Mouse (Mus musculus): ENCODE results near the gene Ap4m1. TPM values are rescaled to one million over a fixed set of nuclear protein-coding genes. Genes with fewer than 3 reads are reported as not detected.
A peak's percentile ranks its signal among the peaks of the same experiment; 100 is the strongest.

The Ap4m1 gene
- 10 to 100 TPM in 1 of 2 experiments, 1 to 10 TPM in 1; 7.6 to 10.1 TPM for total RNA-seq (2021)
- long read RNA-seq, experiment 1, partial matches to known transcripts: 1 of 4 reads
- long read RNA-seq, experiment 1, other reads (novel, unspliced or antisense): 2 of 4 reads
- long read RNA-seq, experiment 2, partial matches to known transcripts: 0 of 2 reads
- long read RNA-seq, experiment 2, other reads (novel, unspliced or antisense): 0 of 2 reads

DNA sequence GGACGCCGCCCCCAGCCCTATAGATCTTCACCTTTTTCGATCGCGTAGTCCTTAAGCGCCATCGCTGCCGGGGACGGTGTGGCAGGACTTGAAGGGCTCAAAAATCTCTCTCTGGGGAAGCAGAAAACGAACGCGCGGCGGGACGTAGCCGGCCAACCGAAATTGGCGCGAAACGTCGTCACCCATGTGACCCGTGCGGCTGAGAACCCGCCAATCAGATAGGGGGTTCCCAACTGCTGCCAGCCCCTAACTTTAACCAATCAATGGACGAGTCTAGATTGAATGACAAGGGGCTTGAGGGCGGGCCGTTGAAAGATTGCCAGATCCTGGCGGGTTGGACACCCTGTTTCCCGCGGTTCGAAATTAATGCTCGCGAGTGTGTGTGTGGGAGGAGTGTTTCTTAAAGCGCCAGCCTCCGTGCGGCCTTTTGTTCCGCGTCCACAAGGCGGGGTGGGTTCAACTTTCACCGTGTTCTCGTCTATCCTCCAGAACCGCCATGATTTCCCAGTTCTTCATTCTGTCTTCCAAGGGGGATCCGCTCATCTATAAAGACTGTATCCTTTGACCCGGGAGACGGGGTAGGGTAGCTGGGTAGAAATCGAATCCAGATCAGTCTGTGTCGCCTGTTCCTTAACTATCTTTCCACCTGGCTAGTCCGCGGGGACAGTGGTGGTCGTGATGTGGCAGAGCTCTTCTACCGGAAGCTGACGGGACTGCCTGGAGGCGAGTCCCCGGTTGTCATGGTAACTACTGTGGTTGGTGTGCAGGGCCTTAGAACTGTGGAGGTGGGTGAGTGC lies at the start of gene Ap4m1, which contains the start of gene Mcm7:
Gene Ap4m1 (plus strand): TSS at position 308 of the 797 bp plus-strand sequence.
Gene Mcm7 (minus strand): TSS at position 728 of the 797 bp plus-strand sequence.
- DNase-seq: peak; percentile 98
- intact Hi-C loops (cut with DNase I; ENCODE audit: low total_unique reads): no loop called here

DNA sequence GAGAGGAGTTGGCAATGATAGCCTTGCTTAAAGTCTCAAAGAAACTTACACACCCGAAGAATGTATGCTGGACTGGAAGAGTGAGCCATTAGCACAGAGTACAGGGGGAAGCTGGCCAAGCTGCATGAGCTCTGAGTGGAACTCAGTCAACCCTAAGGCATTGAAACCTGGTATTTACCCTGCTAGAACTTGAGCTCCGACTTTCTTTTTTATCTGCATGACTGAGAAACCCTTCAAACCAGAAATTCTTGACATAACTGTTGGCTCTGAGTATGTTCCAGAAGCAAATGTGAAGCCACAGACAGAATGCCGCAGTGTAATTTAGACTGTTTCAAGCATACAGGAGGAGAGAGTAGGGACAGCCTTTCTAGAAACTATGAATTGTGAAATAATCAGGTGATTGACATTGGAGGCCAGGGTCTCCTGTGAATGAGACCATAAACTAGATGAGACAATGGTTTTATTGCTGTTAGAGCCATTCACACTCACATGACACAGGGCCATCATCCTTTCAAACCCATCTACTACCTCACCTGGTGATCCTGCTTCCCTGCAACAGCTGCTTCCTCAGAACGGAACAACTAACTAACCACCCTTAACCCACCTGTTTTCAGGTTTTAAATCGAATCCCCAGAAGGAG lies 39.3 kb upstream of the Ap4m1 start:
- no peak for DNase-seq
- intact Hi-C loops (cut with DNase I; ENCODE audit: low total_unique reads): loop anchor here (10.0 kb wide), 1 partner anchor 238 kb away; no protein-coding TSS in a partner anchor

DNA sequence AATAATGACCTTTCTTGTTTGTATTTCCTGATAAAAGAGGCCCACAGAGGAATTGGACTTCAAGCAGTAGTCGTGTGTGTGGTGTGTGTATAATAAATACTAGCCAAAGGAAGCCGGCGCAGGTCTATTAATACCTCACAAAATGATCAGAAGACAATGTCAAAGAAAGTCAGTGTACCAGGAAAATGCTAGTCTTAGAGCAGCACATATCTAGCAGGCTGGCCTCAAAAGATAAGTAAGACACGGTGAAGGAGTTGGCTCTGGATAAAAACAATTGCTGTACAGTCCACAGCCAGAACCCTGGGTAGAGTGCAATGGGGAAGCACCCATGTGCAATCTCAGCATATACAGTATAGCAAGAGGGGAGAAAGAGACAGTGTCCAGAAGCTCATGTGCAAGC lies 34.5 kb upstream of the Ap4m1 start:
- DNase-seq: no peak
- intact Hi-C loops (cut with DNase I; ENCODE audit: low total_unique reads): loop anchor here (10.0 kb wide), 1 partner anchor 242 kb away; no protein-coding TSS in a partner anchor

DNA sequence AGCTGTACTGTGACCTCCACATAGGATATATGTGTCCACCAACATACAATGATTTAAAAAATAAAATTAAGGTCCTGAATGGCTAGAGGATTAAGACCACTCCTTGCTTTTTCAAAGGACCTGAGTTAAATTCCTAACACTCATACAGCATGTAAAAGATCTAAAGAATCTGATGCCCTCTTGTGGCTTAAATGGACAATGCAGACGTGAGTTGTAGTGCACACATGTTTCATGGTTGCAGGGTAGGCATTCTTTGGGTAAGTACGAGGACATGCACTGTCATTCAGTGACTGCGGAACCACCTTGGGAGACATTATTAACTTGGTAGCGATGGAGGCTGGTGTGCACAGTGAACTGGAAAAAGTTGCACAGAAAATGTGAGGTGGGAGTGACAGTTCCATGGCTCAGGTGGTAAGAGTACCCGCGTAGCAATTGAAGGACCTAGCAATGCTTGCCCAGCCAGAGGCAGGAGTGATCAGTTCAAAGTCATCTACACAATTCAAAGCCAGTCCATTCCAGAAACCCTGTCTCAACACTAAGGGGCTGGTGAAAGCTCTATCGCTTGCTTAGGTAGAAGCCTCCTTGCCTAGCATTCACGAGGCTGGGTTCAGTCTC lies 33.8 kb upstream of the Ap4m1 start:
- no peak for DNase-seq
- intact Hi-C loops (cut with DNase I; ENCODE audit: low total_unique reads): loop anchor here (10.0 kb wide), 1 partner anchor 243 kb away; no protein-coding TSS in a partner anchor

DNA sequence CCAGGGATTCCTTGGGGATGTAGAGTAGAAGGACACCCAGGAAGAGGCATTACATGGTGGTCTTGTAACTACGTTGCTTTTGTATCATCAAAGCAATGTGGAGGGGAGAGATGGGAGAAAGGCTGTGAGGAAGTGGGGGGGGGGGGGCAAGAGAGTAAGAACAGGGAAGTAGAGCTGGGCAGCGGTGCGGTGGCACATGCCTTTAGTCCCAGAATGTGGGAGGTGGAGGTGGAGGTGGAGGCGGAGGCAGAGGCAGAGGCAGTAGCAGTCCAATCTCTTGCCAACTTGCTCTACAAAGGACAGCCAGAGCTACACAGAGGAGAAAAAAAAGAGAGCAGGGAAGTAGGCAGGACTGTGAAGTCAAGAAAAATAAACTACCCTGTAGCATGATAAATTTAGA lies 33.2 kb upstream of the Ap4m1 start:
- intact Hi-C loops (cut with DNase I; ENCODE audit: low total_unique reads): loop anchor here (10.0 kb wide), 1 partner anchor 244 kb away; no protein-coding TSS in a partner anchor
- no peak for DNase-seq

DNA sequence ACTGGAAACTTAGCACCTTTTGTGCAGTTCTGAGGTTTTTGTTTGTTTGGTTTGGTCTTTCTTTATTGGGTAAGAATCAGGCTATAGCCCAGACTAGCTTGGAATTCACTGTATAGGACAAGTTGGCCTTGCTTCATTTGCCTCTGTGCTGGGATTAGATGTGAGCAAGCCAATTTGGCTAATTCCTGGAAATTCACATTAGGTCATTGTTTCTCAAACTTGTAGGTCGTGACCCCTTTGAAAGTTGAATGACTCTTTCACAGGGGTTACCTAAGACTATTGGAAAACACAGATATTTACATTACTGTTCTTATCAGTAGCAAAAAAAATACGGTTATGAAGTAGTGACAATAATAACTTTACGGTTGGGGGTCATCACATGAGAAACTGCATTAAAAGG lies 17.4 kb upstream of the Ap4m1 start:
- DNase-seq: no peak
- intact Hi-C loops (cut with DNase I; ENCODE audit: low total_unique reads): no loop called here

DNA sequence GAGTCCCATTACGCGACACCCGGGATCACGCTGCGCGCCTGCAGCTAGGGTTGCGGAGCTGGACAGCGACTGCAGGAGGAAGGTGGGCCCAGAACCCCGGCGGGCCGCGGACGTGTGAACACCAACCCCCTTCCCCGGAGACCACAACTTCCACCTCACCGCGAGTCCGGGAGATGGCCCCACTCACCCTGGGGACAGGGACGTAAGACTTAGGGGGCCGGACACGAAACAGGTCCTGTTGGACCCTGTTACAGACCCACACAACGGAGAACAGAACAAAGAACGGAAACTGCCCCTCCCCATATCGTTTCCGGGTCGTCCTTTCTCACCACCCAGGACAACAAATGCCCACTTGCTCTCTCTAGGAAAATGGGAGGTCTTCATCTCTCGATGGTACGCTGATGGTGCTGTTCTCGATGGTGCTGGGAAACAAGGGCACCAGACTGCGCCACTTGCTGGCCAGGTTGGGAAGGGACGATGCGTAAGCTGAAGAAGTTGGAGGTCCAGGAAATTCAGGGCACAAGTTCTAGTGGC lies 16.3 kb upstream of the Ap4m1 start, which contains the start of gene Zfp113:
Gene Zfp113 (minus strand): TSS at position 302 of the 534 bp plus-strand sequence.
- intact Hi-C loops (cut with DNase I; ENCODE audit: low total_unique reads): no loop called here
- peak; percentile 81 for DNase-seq

DNA sequence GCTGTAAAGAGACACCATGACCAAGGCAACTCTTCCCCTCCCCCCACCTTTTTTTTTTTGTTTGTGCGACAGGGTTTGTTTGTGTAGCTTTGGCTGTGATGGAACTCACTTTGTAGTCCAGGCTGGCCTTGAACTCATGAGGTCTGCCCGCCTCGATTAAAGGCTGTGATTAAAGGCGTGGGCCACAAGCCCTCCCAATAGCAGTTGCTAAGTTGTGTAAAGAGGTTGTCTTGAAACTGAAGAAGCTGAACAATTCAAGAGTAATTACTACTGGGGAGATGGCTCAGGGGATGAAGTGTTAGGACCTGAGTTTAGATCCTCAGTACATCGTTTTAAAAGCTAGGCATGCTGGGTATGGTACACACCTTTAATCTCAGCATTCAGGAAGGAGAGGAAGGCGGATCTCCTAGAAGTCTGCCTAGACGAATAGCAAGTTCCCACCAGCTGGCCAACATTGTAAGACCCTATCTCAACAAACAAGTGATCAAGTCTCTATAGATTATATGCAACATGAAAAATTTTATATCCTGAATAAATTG lies 11.5 kb upstream of the Ap4m1 start:
- no peak for DNase-seq
- intact Hi-C loops (cut with DNase I; ENCODE audit: low total_unique reads): no loop called here

DNA sequence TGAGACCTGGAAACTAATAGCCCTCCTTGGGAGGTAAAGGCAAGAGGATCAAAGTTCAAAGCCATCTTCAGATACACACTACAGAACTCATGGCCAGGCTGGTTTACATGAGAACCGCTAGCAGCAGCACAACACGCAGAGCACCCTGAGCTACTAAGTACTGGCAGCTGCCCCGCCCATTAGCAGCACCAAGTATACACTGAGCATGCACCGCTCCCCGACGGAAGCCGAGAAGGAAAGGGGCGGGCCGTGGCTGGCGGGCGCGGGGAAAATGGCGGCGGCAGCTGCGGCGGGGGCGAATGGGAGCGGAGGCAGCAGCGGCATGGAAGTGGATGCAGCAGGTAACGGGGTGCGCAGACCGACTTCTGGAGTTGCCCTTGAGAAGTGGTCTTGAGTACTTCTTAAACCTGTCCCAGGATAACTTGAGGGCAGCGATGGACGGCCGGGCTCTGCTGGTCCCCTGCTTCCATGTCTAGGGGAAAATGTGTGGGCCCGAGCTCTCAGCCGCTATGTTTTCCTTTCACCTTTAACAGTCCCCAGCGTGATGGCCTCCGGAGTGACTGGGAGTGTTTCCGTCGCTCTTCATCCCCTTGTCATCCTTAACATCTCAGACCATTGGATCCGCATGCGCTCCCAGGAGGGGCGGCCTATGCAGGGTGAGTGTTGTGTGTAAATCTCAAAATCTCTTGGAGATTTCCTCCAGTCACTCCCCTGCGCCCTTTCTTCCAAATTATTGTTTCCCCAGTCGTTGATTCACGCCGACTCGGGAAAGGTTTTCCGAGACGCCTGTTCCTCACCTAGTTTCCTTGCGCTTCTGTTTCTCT lies 10.7 kb upstream of the Ap4m1 start, which contains the start of gene Cops6:
Gene Cops6 (plus strand): TSS at position 230 of the 824 bp plus-strand sequence.
- peak; percentile 96 for DNase-seq
- intact Hi-C loops (cut with DNase I; ENCODE audit: low total_unique reads): no loop called here

DNA sequence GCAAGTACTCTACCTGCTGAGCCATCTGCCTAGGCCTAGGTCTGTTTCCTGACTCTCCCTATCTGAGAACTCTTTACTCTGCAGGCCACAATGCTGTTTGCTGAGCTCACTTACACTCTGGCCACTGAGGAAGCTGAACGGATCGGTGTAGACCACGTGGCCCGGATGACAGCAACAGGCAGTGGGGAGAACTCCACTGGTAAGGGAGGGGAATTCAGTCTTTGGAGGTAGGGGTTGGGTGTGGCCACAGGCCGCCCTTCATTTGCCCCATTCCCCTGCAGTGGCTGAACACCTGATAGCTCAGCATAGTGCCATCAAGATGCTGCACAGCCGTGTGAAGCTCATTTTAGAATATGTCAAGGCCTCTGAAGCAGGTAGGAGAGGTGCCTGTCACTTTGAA lies 8.8 kb upstream of the Ap4m1 start:
- intact Hi-C loops (cut with DNase I; ENCODE audit: low total_unique reads): no loop called here
- no peak for DNase-seq

DNA sequence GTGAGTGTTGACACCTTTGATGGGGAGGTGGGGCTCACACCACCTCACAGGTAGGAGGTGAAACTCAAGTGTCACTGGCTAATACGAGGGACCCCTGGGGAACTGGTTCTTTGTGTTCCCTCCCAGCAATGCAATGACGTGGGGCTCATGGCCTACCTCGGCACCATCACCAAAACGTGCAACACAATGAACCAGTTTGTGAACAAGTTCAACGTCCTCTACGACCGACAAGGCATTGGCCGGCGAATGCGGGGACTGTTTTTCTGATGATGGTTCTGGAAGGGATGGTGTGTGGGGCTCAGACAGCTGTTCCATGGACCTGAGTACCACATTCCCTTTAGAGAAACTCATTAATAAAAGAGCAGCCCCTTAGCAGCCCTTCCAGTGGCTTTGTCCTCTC lies 8.2 kb upstream of the Ap4m1 start:
- no peak for DNase-seq
- intact Hi-C loops (cut with DNase I; ENCODE audit: low total_unique reads): no loop called here

DNA sequence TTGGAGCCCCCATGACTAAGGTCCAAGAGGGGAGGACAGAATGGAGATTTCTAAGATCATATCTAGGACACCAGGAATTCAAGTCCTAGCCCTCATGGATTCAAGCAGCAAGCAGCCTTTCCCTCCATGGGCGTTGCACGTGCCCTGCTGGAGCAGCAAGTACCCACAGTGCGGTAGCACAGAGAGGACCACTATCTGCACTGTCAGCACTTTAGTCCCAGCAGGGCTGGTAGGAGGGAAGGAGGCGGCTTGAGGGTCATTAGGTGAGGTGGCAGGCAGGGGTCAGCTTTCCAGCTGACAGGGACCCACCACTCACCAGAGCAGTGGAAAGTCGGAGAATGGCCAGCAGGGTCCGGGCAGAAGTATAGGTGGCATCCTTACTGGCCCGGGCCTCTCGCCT lies 6.2 kb upstream of the Ap4m1 start:
- intact Hi-C loops (cut with DNase I; ENCODE audit: low total_unique reads): no loop called here

DNA sequence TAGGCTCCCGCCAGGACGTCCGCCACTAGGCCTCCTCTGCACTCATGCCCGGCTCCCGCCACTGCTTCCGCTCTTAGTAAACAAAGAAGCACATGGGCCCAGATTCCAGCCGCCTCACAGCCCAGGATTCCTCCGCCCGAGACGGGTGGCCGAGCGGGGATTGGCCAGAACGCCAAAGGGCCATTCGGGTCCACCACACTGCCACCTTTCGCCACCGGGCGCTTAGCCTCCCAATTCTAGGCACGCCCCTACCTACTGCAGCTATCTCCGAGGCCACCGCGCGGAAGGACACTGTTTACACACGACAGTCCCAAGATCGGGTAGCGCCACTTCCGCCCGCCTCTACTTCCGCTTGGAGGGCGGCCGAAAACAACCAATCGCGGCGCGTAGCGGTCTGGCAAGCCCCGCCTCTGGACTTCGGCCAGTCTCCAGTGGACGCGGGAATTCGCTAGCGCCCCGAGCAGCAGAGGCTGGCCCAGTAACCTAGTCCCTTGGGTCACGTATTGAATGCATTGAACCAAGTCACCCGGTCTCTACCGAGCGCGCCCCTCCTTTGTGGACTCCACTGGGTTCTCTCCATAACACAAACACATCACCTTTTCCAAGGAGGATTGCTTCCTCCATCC lies 753 bp upstream of the Ap4m1 start:
- DNase-seq: peak; percentile 97
- intact Hi-C loops (cut with DNase I; ENCODE audit: low total_unique reads): no loop called here

More for the DNA sequence above, 6.2 kb upstream of the Ap4m1 start:
- DNase-seq: no peak

DNA sequence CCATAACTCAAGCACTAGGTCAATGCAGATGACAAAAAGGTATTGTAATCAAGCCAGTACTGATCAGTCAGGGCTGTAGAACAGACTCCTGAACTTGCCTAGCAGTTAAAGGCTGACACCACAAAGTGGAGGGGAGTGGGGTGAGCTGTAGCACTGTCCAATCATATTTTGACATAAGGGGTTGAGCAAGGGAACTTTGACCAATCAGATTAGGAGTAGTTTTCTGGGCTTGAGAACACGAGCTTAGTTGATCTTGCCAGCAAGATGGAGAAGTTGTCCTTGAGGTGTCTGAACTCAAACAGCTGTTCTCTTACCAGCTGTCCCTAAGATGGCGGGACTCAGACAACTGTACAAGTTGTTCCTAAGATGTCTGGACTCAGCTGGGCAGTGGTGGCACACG lies 1.4 kb downstream of the Ap4m1 start:
- no peak for DNase-seq
- intact Hi-C loops (cut with DNase I; ENCODE audit: low total_unique reads): no loop called here

DNA sequence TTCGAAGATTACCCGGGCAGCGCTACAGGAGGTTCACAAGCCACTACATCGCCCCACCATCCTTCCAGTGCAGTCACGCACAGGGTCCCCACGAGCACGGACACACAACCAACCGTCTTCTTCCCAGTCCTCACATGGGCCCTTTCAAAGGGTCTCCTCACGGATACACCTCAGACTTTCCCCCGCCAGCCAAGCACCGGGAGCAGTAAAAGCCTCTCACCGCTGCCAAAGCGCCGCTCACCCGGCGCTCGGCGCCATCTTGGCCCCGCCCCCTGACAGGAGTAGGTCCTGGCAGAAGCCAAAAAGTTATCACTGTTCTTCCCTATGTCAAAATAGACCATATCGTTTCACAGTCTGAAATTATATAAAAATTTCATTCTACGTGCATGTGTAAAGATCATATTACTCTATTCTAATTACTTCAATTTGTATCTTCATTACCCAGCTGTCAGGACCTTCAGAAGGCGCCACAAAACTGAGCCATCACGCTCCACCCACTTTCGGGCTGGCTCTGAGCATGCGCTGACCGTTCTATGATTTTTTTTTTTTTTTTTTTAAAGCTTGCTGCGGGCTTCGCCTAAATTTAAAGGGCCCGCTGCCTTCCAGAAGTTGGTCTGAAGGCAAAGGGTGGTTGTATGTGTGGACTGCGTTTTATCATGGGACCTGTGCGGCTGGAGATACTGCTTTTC lies 15.3 kb downstream of the Ap4m1 start, which contains the start of the genes Taf6 and Cnpy4:
Gene Taf6 (minus strand): TSS at position 502 of the 689 bp plus-strand sequence.
Gene Cnpy4 (plus strand): TSS at position 536 of the 689 bp plus-strand sequence.
- intact Hi-C loops (cut with DNase I; ENCODE audit: low total_unique reads): no loop called here
- peak; percentile 80 for DNase-seq

DNA sequence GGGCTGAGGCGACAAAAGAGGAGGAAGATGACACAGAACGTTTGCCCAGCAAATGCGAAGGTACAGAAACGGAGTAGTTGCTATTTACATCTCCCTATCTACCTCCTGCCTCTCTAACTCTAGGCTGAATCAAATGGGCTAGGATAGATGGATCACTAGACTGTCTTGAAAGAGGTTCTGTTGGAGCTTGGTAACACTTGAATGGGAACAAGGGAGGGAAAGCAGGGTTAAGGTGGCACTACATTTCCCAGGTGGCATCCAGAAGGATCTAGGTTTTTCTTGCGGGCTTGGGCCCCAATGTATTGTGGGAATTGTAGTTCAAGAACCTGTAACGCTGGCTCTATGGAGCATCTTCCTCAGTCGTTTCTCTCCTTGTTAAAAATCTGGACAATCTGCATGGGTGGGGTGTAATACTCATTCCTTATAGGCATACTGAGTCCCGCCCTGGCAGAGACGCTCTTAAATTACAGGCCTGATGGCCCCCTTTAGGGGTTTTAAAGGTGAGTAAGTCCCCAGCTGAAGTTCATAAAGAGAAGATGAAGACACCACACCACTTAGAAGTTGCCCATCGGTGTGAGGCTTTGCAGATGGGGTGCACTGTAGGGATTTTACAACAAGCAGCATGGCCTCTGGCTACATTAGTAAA lies 16.0 kb downstream of the Ap4m1 start:
- intact Hi-C loops (cut with DNase I; ENCODE audit: low total_unique reads): no loop called here
- DNase-seq: peak; percentile 55
